Mouse (Mus musculus): Measurements from ENCODE around the gene Tusc2. TPM values are rescaled to one million over a fixed set of nuclear protein-coding genes. Genes with fewer than 3 reads are reported as not detected.

The Tusc2 gene
- polyA plus RNA-seq, 1 experiment from 2014 or later = 125 TPM

DNA sequence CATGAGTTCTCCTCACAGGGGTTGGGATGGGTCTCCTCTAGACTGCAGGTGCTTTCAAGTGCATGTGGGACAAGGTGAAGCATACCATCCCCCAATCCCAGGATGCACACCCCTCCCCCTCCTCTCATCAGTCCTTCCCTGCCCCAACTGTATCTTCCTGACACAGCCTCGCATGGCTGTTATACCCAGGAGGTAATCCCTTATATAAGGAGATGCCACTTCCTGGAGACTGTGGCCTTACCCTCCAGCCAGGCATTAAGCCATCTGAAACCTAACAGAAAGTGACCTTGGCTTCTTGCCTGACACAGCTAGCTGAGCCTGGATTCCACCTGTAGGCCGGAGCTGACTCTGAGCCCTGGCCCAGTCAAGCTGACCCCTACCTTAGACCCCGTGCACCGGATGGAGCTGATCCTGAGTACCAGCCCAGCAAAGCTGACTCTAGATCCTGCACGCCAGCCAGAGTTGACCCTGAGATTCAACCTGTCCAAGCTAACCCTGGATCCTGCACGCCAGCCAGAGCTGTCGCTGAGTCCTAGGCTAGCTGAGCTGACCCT is 19.5 kb downstream of the Tusc2 start:
- peaks cover 42% of the 10 kb centered on the region for H3K4me1 ChIP-seq
- no peak overlapping the region for H3K27ac ChIP-seq (replicated peaks)
- H3K4me3 ChIP-seq (replicated peaks) = no peak overlapping the region
- H3K36me3 ChIP-seq = no peaks in the 10 kb centered on the region
- H3K9me3 ChIP-seq (replicated peaks) = no peaks in the 10 kb centered on the region
- 95% methylated on average over 7 of the region's 7 CpGs for WGBS
- H3K4me2 ChIP-seq = no peak overlapping the region
- no peak overlapping the region for H3K9ac ChIP-seq (replicated peaks)
- ATAC-seq (ENCODE audit: low FRiP score) = no peak
- H3K27me3 ChIP-seq (replicated peaks) = no peaks in the 10 kb centered on the region

DNA sequence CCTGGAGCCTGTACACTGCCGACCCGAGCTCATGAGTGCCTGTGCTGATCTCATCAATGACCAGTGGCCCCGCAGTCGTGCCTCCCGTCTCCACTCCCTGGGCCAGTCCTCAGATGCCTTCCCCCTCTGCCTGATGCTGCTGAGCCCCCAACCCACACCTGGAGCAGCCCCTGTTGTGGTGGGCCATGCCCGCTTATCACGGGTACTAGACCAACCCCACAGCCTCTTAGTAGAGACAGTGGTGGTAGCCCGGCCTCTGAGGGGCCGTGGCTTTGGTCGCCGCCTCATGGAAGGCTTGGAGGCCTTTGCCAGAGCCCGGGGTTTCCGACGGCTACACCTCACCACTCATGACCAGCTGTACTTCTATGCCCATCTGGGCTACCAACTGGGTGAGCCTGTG is 20.1 kb downstream of the Tusc2 start:
- Histone ChIP-seq H3K9me3 (replicated peaks) (no peaks in the 10 kb centered on the region), H3K27ac (replicated peaks) (no peak overlapping the region), H3K4me1 (peaks cover 42% of the 10 kb centered on the region), H3K4me3 (replicated peaks) (no peak overlapping the region), H3K36me3 (no peaks in the 10 kb centered on the region), H3K4me2 (no peak overlapping the region), H3K9ac (replicated peaks) (no peak overlapping the region), H3K27me3 (replicated peaks) (no peaks in the 10 kb centered on the region)
- ATAC-seq (ENCODE audit: low FRiP score) = no peak
- WGBS = 90% methylated on average over 13 of the region's 14 CpGs

DNA sequence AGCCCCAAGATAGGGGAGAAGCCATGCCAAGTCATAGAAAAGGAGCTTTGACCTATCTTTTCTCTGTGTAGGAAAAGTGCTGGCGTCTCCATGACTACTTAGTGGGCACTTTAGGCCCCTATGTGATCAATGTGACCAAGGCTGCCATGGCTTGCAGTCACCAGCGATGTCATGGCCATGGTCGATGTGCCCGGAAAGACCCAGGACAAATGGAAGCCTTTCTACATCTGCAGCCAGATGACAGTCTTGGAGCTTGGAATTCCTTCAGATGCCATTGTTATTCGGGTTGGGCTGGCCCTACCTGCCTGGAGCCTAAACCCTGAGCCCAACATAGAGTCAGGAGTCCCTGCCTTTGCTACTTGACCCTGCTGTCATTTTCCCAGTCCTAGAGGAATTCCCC is 23.4 kb downstream of the Tusc2 start:
- ATAC-seq (ENCODE audit: low FRiP score) = no peak
- Histone ChIP-seq H3K27me3 (replicated peaks) (no peaks in the 10 kb centered on the region), H3K9ac (replicated peaks) (no peak overlapping the region), H3K4me2 (no peak overlapping the region), H3K36me3 (peaks cover 13% of the 10 kb centered on the region), H3K4me3 (replicated peaks) (no peak overlapping the region), H3K4me1 (peaks cover 27% of the 10 kb centered on the region), H3K27ac (replicated peaks) (no peak overlapping the region), H3K9me3 (replicated peaks) (no peaks in the 10 kb centered on the region)
- WGBS = 91% methylated on average over 5 of the region's 5 CpGs

DNA sequence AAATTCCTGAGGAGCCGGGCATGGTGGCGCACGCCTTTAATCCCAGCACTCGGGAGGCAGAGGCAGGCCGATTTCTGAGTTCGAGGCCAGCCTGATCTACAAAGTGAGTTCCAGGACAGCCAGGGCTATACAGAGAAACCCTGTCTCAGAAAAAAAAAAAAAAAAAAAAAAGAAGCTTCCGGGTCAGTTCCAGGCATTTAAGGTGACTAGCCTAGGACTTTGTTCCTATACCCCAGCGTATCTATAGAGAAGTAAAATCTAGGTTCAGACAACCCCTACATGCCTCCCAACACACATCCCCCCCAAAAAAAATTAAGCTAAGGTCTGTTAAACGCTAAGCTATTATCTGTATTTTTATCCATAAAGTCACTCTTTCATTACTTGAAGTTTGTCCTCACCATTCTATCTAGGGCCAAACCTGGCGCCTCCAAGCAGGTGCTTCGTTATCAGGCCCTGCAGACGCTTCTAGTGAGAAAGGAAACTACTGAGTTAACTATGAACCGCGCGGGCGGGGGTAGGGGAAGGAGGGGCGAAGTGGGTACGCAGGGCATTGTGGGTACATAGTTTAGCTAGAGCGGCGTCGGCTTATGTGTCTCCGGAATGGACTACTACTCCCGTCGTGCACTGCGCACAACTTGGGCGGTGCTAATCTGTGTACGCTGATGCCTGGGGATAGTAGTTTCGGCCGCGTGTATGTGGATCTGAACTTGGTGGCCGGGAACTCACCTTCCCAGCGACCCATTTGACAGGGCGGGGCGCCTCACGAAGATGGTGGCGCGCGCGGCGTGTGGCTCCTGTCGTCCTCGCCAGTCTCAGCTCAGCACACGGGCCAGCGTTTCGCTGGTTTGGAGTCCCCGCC is 24.1 kb downstream of the Tusc2 start, which contains the start of gene Ifrd2:
Gene Ifrd2, plus strand, starts transcription at position 669 of the 859 bp plus-strand sequence.
- 13% methylated on average over 46 of the region's 46 CpGs for WGBS
- Histone ChIP-seq H3K27ac (replicated peaks) (peak within 1 kb of the TSS; percentile 72), H3K27me3 (replicated peaks) (no peaks in the 10 kb centered on the region), H3K4me1 (peaks cover 20% of the 10 kb centered on the region), H3K4me3 (replicated peaks) (peak within 1 kb of the TSS; percentile 84), H3K4me2 (peak within 1 kb of the TSS; percentile 75), H3K9ac (replicated peaks) (peak within 1 kb of the TSS; percentile 65), H3K36me3 (peaks cover 19% of the 10 kb centered on the region), H3K9me3 (replicated peaks) (no peaks in the 10 kb centered on the region)
- ATAC-seq (ENCODE audit: low FRiP score) = peak; percentile 97

- H3K9ac ChIP-seq (replicated peaks) = peak overlapping the region; percentile 65
- H3K27ac ChIP-seq (replicated peaks) = peak overlapping the region; percentile 72
- H3K4me3 ChIP-seq (replicated peaks) = peak overlapping the region; percentile 84
- no peaks in the 10 kb centered on the region for H3K27me3 ChIP-seq (replicated peaks)
- H3K4me1 ChIP-seq = peaks cover 17% of the 10 kb centered on the region
- peak; percentile 45 for ATAC-seq (ENCODE audit: low FRiP score)
- WGBS = 5% methylated on average over 33 of the region's 33 CpGs
- no peaks in the 10 kb centered on the region for H3K9me3 ChIP-seq (replicated peaks)
- peak overlapping the region; percentile 75 for H3K4me2 ChIP-seq
- peaks cover 25% of the 10 kb centered on the region for H3K36me3 ChIP-seq
These were observed 25.0 kb downstream of the Tusc2 start for GRCm38 (mm10) chr9:107587833-107588639.

- no peak for ATAC-seq (ENCODE audit: low FRiP score)
- peaks cover 33% of the 10 kb centered on the region for H3K36me3 ChIP-seq
- peaks cover 18% of the 10 kb centered on the region for H3K4me1 ChIP-seq
- WGBS = 93% methylated on average over 25 of the region's 25 CpGs
- no peak overlapping the region for H3K9ac ChIP-seq (replicated peaks)
- no peaks in the 10 kb centered on the region for H3K27me3 ChIP-seq (replicated peaks)
- H3K9me3 ChIP-seq (replicated peaks) = no peaks in the 10 kb centered on the region
- no peak overlapping the region for H3K4me2 ChIP-seq
- no peak overlapping the region for H3K27ac ChIP-seq (replicated peaks)
- H3K4me3 ChIP-seq (replicated peaks) = no peak overlapping the region
These were observed 27.2 kb downstream of the Tusc2 start for GRCm38 (mm10) chr9:107590058-107590772.

GRCm38 (mm10) chr9:107590773-107591060 is 27.7 kb downstream of the Tusc2 start:
- H3K27ac ChIP-seq (replicated peaks) = no peak overlapping the region
- 96% methylated on average over 6 of the region's 6 CpGs for WGBS
- H3K4me3 ChIP-seq (replicated peaks) = no peak overlapping the region
- no peaks in the 10 kb centered on the region for H3K9me3 ChIP-seq (replicated peaks)
- peaks cover 18% of the 10 kb centered on the region for H3K4me1 ChIP-seq
- H3K27me3 ChIP-seq (replicated peaks) = no peaks in the 10 kb centered on the region
- H3K36me3 ChIP-seq = peaks cover 33% of the 10 kb centered on the region
- ATAC-seq (ENCODE audit: low FRiP score) = no peak
- H3K4me2 ChIP-seq = no peak overlapping the region
- H3K9ac ChIP-seq (replicated peaks) = no peak overlapping the region

DNA sequence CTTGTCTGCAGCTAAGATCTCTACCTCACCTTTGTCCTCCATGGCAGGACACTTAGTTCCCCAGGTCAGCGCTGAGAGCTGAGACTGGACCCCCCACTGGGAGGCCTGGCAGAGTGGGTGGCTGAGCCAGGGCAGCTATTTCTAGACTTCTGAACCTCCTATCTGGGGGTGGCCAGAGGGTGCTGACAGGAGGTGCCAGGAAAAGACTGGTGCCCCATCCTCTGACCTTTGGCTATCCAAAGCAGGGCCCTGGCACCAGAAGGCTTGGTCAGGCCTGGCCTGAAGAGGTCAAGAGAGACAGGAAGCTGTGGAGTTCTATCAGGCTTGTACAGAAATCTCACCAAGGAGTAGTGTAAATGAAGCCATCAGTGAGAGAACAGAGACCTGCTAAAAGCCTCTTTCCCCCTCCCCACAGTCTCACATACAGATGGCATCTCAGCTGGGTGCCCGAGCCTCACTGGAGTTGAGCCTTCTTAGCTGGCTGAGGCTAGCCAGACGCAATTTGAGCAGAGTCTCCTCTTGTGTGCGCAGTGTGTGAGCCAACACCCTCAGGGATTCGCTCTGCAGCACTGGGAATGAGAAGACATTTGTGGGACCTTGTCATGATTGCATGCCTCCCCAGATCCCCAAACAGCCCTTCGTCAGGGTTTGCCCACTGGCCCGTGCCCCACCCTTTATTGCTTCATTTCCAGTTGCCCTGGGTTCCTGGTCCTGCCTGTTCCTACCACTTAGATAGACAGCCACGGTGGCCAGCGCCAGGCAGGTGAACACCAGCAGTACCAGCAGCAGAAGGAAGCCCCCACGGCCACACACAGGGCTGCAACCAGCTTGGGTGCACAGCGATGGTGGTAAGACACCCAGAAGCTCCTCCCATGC is 30.3 kb downstream of the Tusc2 start:
- H3K9ac ChIP-seq (replicated peaks) = no peak overlapping the region
- H3K4me2 ChIP-seq = no peak overlapping the region
- peaks cover 11% of the 10 kb centered on the region for H3K4me1 ChIP-seq
- H3K4me3 ChIP-seq (replicated peaks) = no peak overlapping the region
- no peaks in the 10 kb centered on the region for H3K9me3 ChIP-seq (replicated peaks)
- H3K36me3 ChIP-seq = peaks cover 33% of the 10 kb centered on the region
- 76% methylated on average over 11 of the region's 11 CpGs for WGBS
- ATAC-seq (ENCODE audit: low FRiP score) = no peak
- no peaks in the 10 kb centered on the region for H3K27me3 ChIP-seq (replicated peaks)
- H3K27ac ChIP-seq (replicated peaks) = no peak overlapping the region

DNA sequence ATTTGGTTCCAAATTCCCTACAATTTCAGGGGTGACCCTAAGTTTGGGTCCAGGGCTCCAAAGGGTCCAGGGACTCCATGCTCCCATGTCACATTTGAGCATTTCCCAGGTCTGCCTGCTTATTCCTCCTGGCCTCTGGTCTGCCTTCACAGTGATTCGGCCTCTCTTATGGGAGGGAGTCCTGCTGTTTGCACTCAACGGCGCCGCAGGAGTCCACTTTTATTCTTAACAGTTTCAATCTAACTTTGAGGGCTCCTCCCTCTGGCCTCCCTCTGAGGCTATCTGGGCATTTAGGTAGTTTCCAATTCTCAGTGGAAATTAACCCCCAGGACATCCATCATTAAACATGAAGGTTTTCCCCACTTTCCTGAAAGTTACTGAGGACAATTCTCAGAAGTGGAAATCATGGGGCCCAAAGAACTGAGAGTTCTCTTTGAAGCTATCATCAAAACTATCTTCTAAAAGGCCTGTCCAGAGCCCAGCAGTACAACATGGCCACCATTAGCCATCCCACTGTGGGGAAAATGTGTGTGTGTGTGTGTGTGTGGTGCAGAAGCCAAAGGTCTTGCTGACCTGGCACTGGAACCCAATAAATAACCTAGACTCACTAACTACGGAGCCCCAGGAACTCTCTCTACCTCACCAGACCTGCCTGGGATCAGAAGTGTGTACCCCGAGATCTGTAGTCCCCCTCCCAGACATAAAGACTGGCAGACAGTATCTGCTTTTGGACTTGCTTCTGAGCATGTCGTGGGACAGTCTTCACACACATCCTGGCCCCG is 31.4 kb downstream of the Tusc2 start:
- no peak overlapping the region for H3K4me2 ChIP-seq
- H3K9me3 ChIP-seq (replicated peaks) = no peaks in the 10 kb centered on the region
- H3K27me3 ChIP-seq (replicated peaks) = no peaks in the 10 kb centered on the region
- WGBS = 61% methylated on average over 8 of the region's 8 CpGs
- no peak overlapping the region for H3K9ac ChIP-seq (replicated peaks)
- H3K27ac ChIP-seq (replicated peaks) = no peak overlapping the region
- peaks cover 33% of the 10 kb centered on the region for H3K36me3 ChIP-seq
- ATAC-seq (ENCODE audit: low FRiP score) = no peak
- 0 out of 2 replicates have a peak, but pooled peaks cover 3% of the 10 kb centered on the region for H3K4me1 ChIP-seq
- H3K4me3 ChIP-seq (replicated peaks) = no peak overlapping the region

All from neural tube, embryonic 15.5 days (tissue).